ENCODE assay signal across 16 mouse cellular contexts in the genomic region with DNA sequence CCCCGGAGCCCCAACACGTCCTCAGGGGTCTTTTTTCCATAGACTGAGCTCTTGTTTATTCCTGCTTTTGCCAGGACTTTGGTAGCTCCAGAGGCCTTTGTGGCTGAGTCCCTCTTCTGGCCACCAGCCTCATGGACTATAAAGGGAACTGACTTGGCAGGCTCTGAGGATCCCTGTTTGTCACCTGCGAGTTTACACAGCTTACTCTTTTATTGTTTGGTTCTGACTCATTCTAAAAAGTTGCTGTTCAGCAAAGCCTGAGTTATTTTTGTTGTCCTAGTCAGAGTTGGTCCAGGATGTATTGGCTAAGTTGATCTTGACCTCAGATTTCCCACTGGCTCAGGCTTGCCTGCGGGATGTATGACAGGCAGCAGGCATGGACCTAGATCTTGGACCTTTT.
DNase-seq lines count a peak whose midpoint lies in the region; ATAC-seq and TF ChIP-seq lines count a peak whose summit lies in the region.
"Had no signal": no experiment of that assay in that cellular context is flagged by ENCODE, and none has a peak within 500 bp of the region (broad histone marks: within the 10 kb centered on the region; RNA-seq: fewer than 3 reads in every experiment).

No protein-coding gene starts in this region.

- TF ChIP-seq POLR2A in heart, adult 2 months (IDR thresholded peaks at IDR 0.05; ENCODE audit: insufficient read depth, low read depth, low read length) = no peak
- no peak for TF ChIP-seq POLR2A in brain, embryonic 14.5 days (IDR thresholded peaks at IDR 0.05; ENCODE audit: borderline replicate concordance, extremely low read depth, insufficient read depth, insufficient read length, poor library complexity, severe bottlenecking)
- TF ChIP-seq POLR2A in myocyte (IDR thresholded peaks at IDR 0.05; ENCODE audit: insufficient read length, low read depth) = no peak

- no peak overlapping the region for H3ac ChIP-seq in myocyte (ENCODE audit: control insufficient read depth, insufficient read length)

- H3K4me1 ChIP-seq in heart, adult 2 months (ENCODE audit: control insufficient read depth, insufficient read depth, low read length) = peaks cover 3% of the 10 kb centered on the region
- H3K4me1 ChIP-seq in heart, embryonic 12.5 days (replicated peaks) = peaks cover 15% of the 10 kb centered on the region
- H3K4me1 ChIP-seq in kidney, embryonic 15.5 days = peaks cover 8% of the 10 kb centered on the region
- peaks cover 7% of the 10 kb centered on the region for H3K4me1 ChIP-seq in forebrain, embryonic 15.5 days

- H3K9ac ChIP-seq in heart, adult 2 months (ENCODE audit: low read depth, low read length) = no peak overlapping the region
- no peak overlapping the region for H3K9ac ChIP-seq in heart, embryonic 12.5 days
- no peak overlapping the region for H3K9ac ChIP-seq in kidney, embryonic 15.5 days
- no peak overlapping the region for H3K9ac ChIP-seq in forebrain, embryonic 15.5 days (replicated peaks)
- H3K9ac ChIP-seq: hindbrain, embryonic 15.5 days; liver, embryonic 12.5 days had no signal

- no peaks in the 10 kb centered on the region for H3K9me3 ChIP-seq in heart, embryonic 12.5 days (replicated peaks)
- no peaks in the 10 kb centered on the region for H3K9me3 ChIP-seq in kidney, embryonic 15.5 days (replicated peaks)
- H3K9me3 ChIP-seq in forebrain, embryonic 15.5 days = no peaks in the 10 kb centered on the region
- H3K9me3 ChIP-seq: hindbrain, embryonic 15.5 days; liver, embryonic 12.5 days; megakaryocyte, embryonic 14.5 days had no signal

- no peak overlapping the region for H3K4me3 ChIP-seq in heart, adult 2 months
- no peak overlapping the region for H3K4me3 ChIP-seq in heart, embryonic 12.5 days
- H3K4me3 ChIP-seq in kidney, embryonic 15.5 days (replicated peaks) = no peak overlapping the region
- no peak overlapping the region for H3K4me3 ChIP-seq in myocyte
- no peak overlapping the region for H3K4me3 ChIP-seq in forebrain, embryonic 15.5 days
- H3K4me3 ChIP-seq: hindbrain, embryonic 15.5 days; liver, embryonic 12.5 days; megakaryocyte, embryonic 14.5 days had no signal

- ATAC-seq in heart, embryonic 12.5 days (ENCODE audit: insufficient number of reproducible peaks, low FRiP score) = no peak
- no peak for ATAC-seq in kidney, embryonic 15.5 days (replicated peaks; ENCODE audit: low FRiP score)
- ATAC-seq in forebrain, embryonic 15.5 days (replicated peaks) = no peak
- ATAC-seq: CD4-positive, CD25-positive, alpha-beta regulatory T cell, adult 4 months; liver, embryonic 12.5 days; lung, postnatal 0 days had no signal

- no peaks in the 10 kb centered on the region for H3K79me2 ChIP-seq in heart, adult 2 months (replicated peaks; ENCODE audit: control insufficient read depth, insufficient read depth, low read length)
- H3K79me2 ChIP-seq in myocyte (ENCODE audit: control insufficient read depth, insufficient read depth) = no peaks in the 10 kb centered on the region

- H3K27me3 ChIP-seq in heart, adult 2 months (ENCODE audit: control insufficient read depth, insufficient read depth, low read length) = no peaks in the 10 kb centered on the region
- peaks cover 7% of the 10 kb centered on the region; the same call in 1 of the 2 replicates for H3K27me3 ChIP-seq in heart, embryonic 12.5 days (replicated peaks)
- H3K27me3 ChIP-seq in kidney, embryonic 15.5 days = no peaks in the 10 kb centered on the region
- no peaks in the 10 kb centered on the region for H3K27me3 ChIP-seq in myocyte (ENCODE audit: control insufficient read depth, insufficient read depth, insufficient read length)
- no peaks in the 10 kb centered on the region for H3K27me3 ChIP-seq in forebrain, embryonic 15.5 days
- H3K27me3 ChIP-seq: megakaryocyte, embryonic 14.5 days had no signal

- peaks cover 2% of the 10 kb centered on the region; the same call in 1 of the 2 replicates for H3K36me3 ChIP-seq in heart, adult 2 months (ENCODE audit: control insufficient read depth, insufficient read depth, low read length)
- no peaks in the 10 kb centered on the region for H3K36me3 ChIP-seq in heart, embryonic 12.5 days
- H3K36me3 ChIP-seq in kidney, embryonic 15.5 days = no peaks in the 10 kb centered on the region
- peaks cover 10% of the 10 kb centered on the region for H3K36me3 ChIP-seq in myocyte (ENCODE audit: control insufficient read depth, insufficient read depth)
- no peaks in the 10 kb centered on the region for H3K36me3 ChIP-seq in forebrain, embryonic 15.5 days
- H3K36me3 ChIP-seq: hindbrain, embryonic 15.5 days; liver, embryonic 12.5 days had no signal

- 26% methylated on average over 4 of the region's 4 CpGs for WGBS in heart, adult 2 months
- 78% methylated on average over 4 of the region's 4 CpGs for WGBS in heart, embryonic 12.5 days
- WGBS in kidney, embryonic 15.5 days = 64% methylated on average over 4 of the region's 4 CpGs
- WGBS in forebrain, embryonic 15.5 days = 62% methylated on average over 4 of the region's 4 CpGs

- intact Hi-C loops in heart, adult 2 months (cut with DNase I) = no loop called here

- peak; percentile 67 for TF ChIP-seq CTCF in heart, adult 2 months (IDR thresholded peaks at IDR 0.05)
- no peak for TF ChIP-seq CTCF in brain, embryonic 14.5 days (IDR thresholded peaks at IDR 0.05; ENCODE audit: borderline replicate concordance, extremely low read depth, insufficient read depth, insufficient read length)

- no peak overlapping the region for H3K4me2 ChIP-seq in heart, embryonic 12.5 days
- no peak overlapping the region for H3K4me2 ChIP-seq in kidney, embryonic 15.5 days
- H3K4me2 ChIP-seq in myocyte (ENCODE audit: low read depth) = no peak overlapping the region
- H3K4me2 ChIP-seq in forebrain, embryonic 15.5 days (replicated peaks) = no peak overlapping the region
- H3K4me2 ChIP-seq: hindbrain, embryonic 15.5 days; liver, embryonic 12.5 days had no signal

- H3K27ac ChIP-seq in heart, adult 2 months = peak overlapping the region; percentile 55
- no peak overlapping the region for H3K27ac ChIP-seq in heart, embryonic 12.5 days (ENCODE audit: poor library complexity, severe bottlenecking)
- H3K27ac ChIP-seq in kidney, embryonic 15.5 days = no peak overlapping the region
- H3K27ac ChIP-seq in forebrain, embryonic 15.5 days (replicated peaks) = no peak overlapping the region
- H3K27ac ChIP-seq: hindbrain, embryonic 15.5 days; liver, embryonic 12.5 days had no signal

- peak in 1 of 2 experiments; percentile 40 for DNase-seq in heart, adult 2 months
- peak; percentile 30 for DNase-seq in kidney, postnatal 14 days
- DNase-seq in brain, embryonic 14.5 days (ENCODE audit: low read depth) = peak; percentile 37
- DNase-seq: adrenal gland, postnatal 25 days; cerebellum, postnatal 14 days; left cerebral cortex, postnatal 4 days; right cerebral cortex, postnatal 4 days had no signal

- no peak for TF ChIP-seq EP300 in heart, adult 2 months (IDR thresholded peaks at IDR 0.05; ENCODE audit: insufficient read depth, low read depth, low read length)

TF ChIP-seq in myocyte, 11 proteins besides CTCF, POLR2A, EP300 and RAD21:
- no peak for TF ChIP-seq MAX (IDR thresholded peaks at IDR 0.05; ENCODE audit: low read depth)
- no peak for TF ChIP-seq USF1 (IDR thresholded peaks at IDR 0.05; ENCODE audit: low read depth)
- TF ChIP-seq MYOG (IDR thresholded peaks at IDR 0.05; ENCODE audit: control insufficient read depth in 1 of 3, insufficient read depth in 1 of 3, insufficient read length in 2 of 3, low read depth in 2 of 3) = no peak
- TF ChIP-seq CEBPB (IDR thresholded peaks at IDR 0.05; ENCODE audit: insufficient read depth, poor library complexity, severe bottlenecking) = 0 out of 2 replicates have a peak, but pooled peaks have one; percentile 0
- TF ChIP-seq MYOD1 (IDR thresholded peaks at IDR 0.05; ENCODE audit: control insufficient read depth in 1 of 3, insufficient read length in 2 of 3, low read depth in 2 of 3) = no peak
